Mouse (Mus musculus): Measurements from ENCODE around the gene Obp2a. TPM values are rescaled to one million over a fixed set of nuclear protein-coding genes. Genes with fewer than 3 reads are reported as not detected.
"Not testable (repeated sequence)": the region's sequence is repeated elsewhere in the genome, so short reads cannot be mapped to it uniquely, and the experiment has no call there.

Gene Obp2a
- polyA plus RNA-seq, 1 experiment = not detected

DNA sequence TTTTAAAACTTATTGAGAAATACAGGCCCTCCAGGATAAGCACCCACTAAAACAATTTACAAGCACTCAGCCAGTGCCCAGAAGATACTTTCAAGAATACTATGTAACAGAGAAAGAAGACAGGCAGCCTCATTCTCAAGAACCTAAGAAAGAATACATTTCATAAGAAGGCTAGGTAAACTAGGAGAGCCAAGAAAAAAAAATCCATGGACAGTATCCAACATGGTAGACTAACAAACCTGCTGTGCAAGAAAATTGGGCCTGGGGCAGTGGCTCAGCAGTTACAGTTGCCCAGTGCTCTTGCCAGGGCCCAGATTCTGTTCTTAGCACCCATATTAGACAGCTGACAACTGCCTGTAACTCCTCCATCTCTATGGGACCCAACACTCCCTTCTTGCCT is 17.4 kb downstream of the Obp2a start:
- DNase-seq (ENCODE audit: low read depth) = no peak
- TF ChIP-seq POLR2A (IDR thresholded peaks at IDR 0.05; ENCODE audit: borderline replicate concordance, extremely low read depth, insufficient read depth, insufficient read length, poor library complexity, severe bottlenecking) = no peak
- no peak for TF ChIP-seq CTCF (IDR thresholded peaks at IDR 0.05; ENCODE audit: borderline replicate concordance, extremely low read depth, insufficient read depth, insufficient read length)

- DNase-seq (ENCODE audit: low read depth) = no peak
- TF ChIP-seq CTCF (IDR thresholded peaks at IDR 0.05; ENCODE audit: borderline replicate concordance, extremely low read depth, insufficient read depth, insufficient read length) (no peak), POLR2A (IDR thresholded peaks at IDR 0.05; ENCODE audit: borderline replicate concordance, extremely low read depth, insufficient read depth, insufficient read length, poor library complexity, severe bottlenecking) (no peak)
These were observed 33.5 kb downstream of the Obp2a start for GRCm38 (mm10) chr2:25733199-25733930.

GRCm38 (mm10) chr2:25736709-25737108 is 36.9 kb downstream of the Obp2a start, which contains the start of gene Obp2b:
TSS of gene Obp2b (plus strand) at chr2:25737009.
- not testable (repeated sequence) for DNase-seq (ENCODE audit: low read depth)

GRCm38 (mm10) chr2:25741671-25742070 is 41.8 kb downstream of the Obp2a start:
- TF ChIP-seq POLR2A (IDR thresholded peaks at IDR 0.05; ENCODE audit: borderline replicate concordance, extremely low read depth, insufficient read depth, insufficient read length, poor library complexity, severe bottlenecking) (no peak), CTCF (IDR thresholded peaks at IDR 0.05; ENCODE audit: borderline replicate concordance, extremely low read depth, insufficient read depth, insufficient read length) (no peak)

More at GRCm38 (mm10) chr2:25741671-25742070, 41.8 kb downstream of the Obp2a start:
- no peak for DNase-seq (ENCODE audit: low read depth)

Other genes starting within 250 kb of the Obp2a start
- gene Clic3, start 243.2 kb upstream of the Obp2a start, polyA plus RNA-seq (2012; rRNA removed) = 1.1 and 1.9 TPM in 2 replicates
- 109 and 142 TPM in 2 replicates for gene Paxx, start 238.9 kb upstream of the Obp2a start, polyA plus RNA-seq (2012; rRNA removed)
- 60.4 and 73.5 TPM in 2 replicates for gene Ptgds, start 230.0 kb upstream of the Obp2a start, polyA plus RNA-seq (2012; rRNA removed)
- not detected in 2 replicates for gene Lcn12, start 206.1 kb upstream of the Obp2a start, polyA plus RNA-seq (2012; rRNA removed)
- gene Fbxw5, start 199.3 kb upstream of the Obp2a start, polyA plus RNA-seq (2012; rRNA removed) = 27.8 and 61.1 TPM in 2 replicates
- gene C8g, start 198.3 kb upstream of the Obp2a start, polyA plus RNA-seq (2012; rRNA removed) = 1.9 and 3.6 TPM in 2 replicates
- gene Traf2, start 153.1 kb upstream of the Obp2a start, polyA plus RNA-seq (2012; rRNA removed) = 12.6 and 13.8 TPM in 2 replicates
- 166 and 189 TPM in 2 replicates for gene Edf1, start 142.2 kb upstream of the Obp2a start, polyA plus RNA-seq (2012; rRNA removed)
- gene Mamdc4, start 125.2 kb upstream of the Obp2a start, polyA plus RNA-seq (2012; rRNA removed) = 5.0 and 8.2 TPM in 2 replicates
- 138 and 169 TPM in 2 replicates for gene Phpt1, start 124.8 kb upstream of the Obp2a start, polyA plus RNA-seq (2012; rRNA removed)
- gene Ajm1, start 118.3 kb upstream of the Obp2a start, polyA plus RNA-seq (2012; rRNA removed) = 24.5 and 30.3 TPM in 2 replicates
- 86.1 and 87.9 TPM in 2 replicates for gene Rabl6, start 91.5 kb upstream of the Obp2a start, polyA plus RNA-seq (2012; rRNA removed)
- 0.03 and 0.07 TPM in 2 replicates for gene Ccdc183, start 82.4 kb upstream of the Obp2a start, polyA plus RNA-seq (2012; rRNA removed)
- 31.7 and 34.8 TPM in 2 replicates for gene Tmem141, start 78.0 kb upstream of the Obp2a start, polyA plus RNA-seq (2012; rRNA removed)
- gene Fcna, start 72.0 kb upstream of the Obp2a start, polyA plus RNA-seq (2012; rRNA removed) = 0.92 and 0.97 TPM in 2 replicates
- gene Lcn8, start 46.9 kb upstream of the Obp2a start, polyA plus RNA-seq (2012; rRNA removed) = 0.24 TPM in 1 of 2 replicates, not detected in the other
- not detected in 2 replicates for gene Lcn5, start 42.1 kb upstream of the Obp2a start, polyA plus RNA-seq (2012; rRNA removed)
- not detected in 2 replicates for gene Lcn6, start 23.3 kb upstream of the Obp2a start, polyA plus RNA-seq (2012; rRNA removed)
- gene Lcn10, start 17.3 kb upstream of the Obp2a start, polyA plus RNA-seq (2012; rRNA removed) = not detected in 2 replicates
- 64.5 and 74.8 TPM in 2 replicates for gene Bmyc, start 6.7 kb downstream of the Obp2a start, polyA plus RNA-seq (2012; rRNA removed)
- gene Obp2b, start 37.0 kb downstream of the Obp2a start, polyA plus RNA-seq (2012; rRNA removed) = not detected in 2 replicates
- not detected in 2 replicates for gene Lcn3, start 65.5 kb downstream of the Obp2a start, polyA plus RNA-seq (2012; rRNA removed)
- gene Lcn11, start 77.0 kb downstream of the Obp2a start, polyA plus RNA-seq (2012; rRNA removed) = not detected in 2 replicates
- not detected in 2 replicates for gene Gm13539, start 82.2 kb downstream of the Obp2a start, polyA plus RNA-seq (2012; rRNA removed)
- not detected in 2 replicates for gene Glt6d1, start 115.8 kb downstream of the Obp2a start, polyA plus RNA-seq (2012; rRNA removed)
- gene Lcn9, start 123.1 kb downstream of the Obp2a start, polyA plus RNA-seq (2012; rRNA removed) = not detected in 2 replicates
- not detected in 2 replicates for gene Sohlh1, start 147.2 kb downstream of the Obp2a start, polyA plus RNA-seq (2012; rRNA removed)
- gene Kcnt1, start 163.7 kb downstream of the Obp2a start, polyA plus RNA-seq (2012; rRNA removed) = 52.1 and 60.1 TPM in 2 replicates

Measured in brain, embryonic 14.5 days (tissue).